Mouse (Mus musculus): Measurements from ENCODE around the gene Tfdp2.

DNA sequence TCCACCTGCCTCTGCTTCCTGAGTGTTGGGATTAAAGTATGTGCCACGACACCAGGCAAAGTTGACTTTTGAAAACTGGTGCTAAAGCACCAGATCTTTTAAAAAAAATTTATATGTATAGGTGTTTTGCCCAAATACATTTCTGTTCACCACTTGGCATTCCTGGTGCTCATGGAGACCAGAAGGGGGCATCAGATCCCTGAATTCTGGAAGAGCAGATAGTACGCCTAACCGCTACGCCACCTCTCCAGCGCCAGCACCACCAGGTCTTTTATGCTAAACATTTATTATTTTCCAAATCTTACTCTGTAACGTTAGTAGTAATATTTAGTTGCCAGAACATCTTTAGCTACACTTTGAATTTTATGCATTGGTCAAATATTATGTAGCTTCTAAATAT is 65.9 kb downstream of the Tfdp2 start:
- TF ChIP-seq POLR2A (IDR thresholded peaks at IDR 0.05; ENCODE audit: extremely low read depth, insufficient read depth, low read length) (no peak), CTCF (IDR thresholded peaks at IDR 0.05; ENCODE audit: low read depth, low read length) (no peak)
